Mouse (Mus musculus) liver, embryonic 14.5 days (tissue): ENCODE results near the gene Pinlyp. TPM values are rescaled to one million over a fixed set of nuclear protein-coding genes. Genes with fewer than 3 reads are reported as not detected.

Source experiments
- ATAC-seq: fragments of 200-750 bp; cut with Nextera tagmentation; 2 replicates; pipeline ENCODE4 v1.8.0; 2017; ENCODE audit warnings: moderate number of reproducible peaks, mild to moderate bottlenecking, moderate library complexity; ENCODE audit not compliant: insufficient read depth
- DNase-seq, 3 experiments: peaks; one replicate each; pipeline ENCODE4 v3.0.0-alpha.2; 2012 to 2013; ENCODE audit warnings: low read depth in 3 of 3, low spot score in 3 of 3
- H3K27ac ChIP-seq: fragments of 300-500 bp; sonication (generic); 2 replicates; pipeline ENCODE4 v1.5.1; 2014; ENCODE audit warnings: moderate library complexity, mild to moderate bottlenecking, control low read depth, inconsistent platforms
- H3K27me3 ChIP-seq: fragments of 300-500 bp; sonication (generic); 2 replicates; pipeline ENCODE4 v1.6.1; 2014; ENCODE audit warnings: mild to moderate bottlenecking, low read length, moderate library complexity; ENCODE audit not compliant: control insufficient read depth, insufficient read depth
- H3K36me3 ChIP-seq: fragments of 300-500 bp; sonication (generic); replicated peaks from 2 replicates; pipeline ENCODE4 v1.6.1; 2014; ENCODE audit warnings: low read depth; ENCODE audit not compliant: control insufficient read depth, insufficient read depth
- H3K4me1 ChIP-seq, 2 experiments: fragments of 200-500 bp in 1 of 2; fragments of 300-500 bp in 1 of 2; sonication (generic) in 1 of 2; replicated peaks; 2 replicates each; pipeline ENCODE4 v1.6.1; 2012 to 2014; ENCODE audit warnings: antibody characterized with exemption in 1 of 2, inconsistent platforms in 1 of 2, low read length in 1 of 2; ENCODE audit not compliant: control insufficient read depth in 2 of 2, insufficient read depth in 2 of 2
- H3K4me2 ChIP-seq: fragments of 300-500 bp; sonication (generic); 2 replicates; pipeline ENCODE4 v1.6.1; 2014; ENCODE audit warnings: low read depth, mild to moderate bottlenecking, control low read depth, moderate library complexity
- H3K4me3 ChIP-seq, 2 experiments: fragments of 200-500 bp in 1 of 2; fragments of 300-500 bp in 1 of 2; sonication (generic) in 1 of 2; 2 replicates each; pipeline ENCODE4 v1.5.1; 2012 to 2014; ENCODE audit warnings: low read depth in 2 of 2, low read length in 2 of 2, mild to moderate bottlenecking in 2 of 2, control low read depth in 1 of 2, inconsistent platforms in 1 of 2, moderate library complexity in 1 of 2; ENCODE audit not compliant: insufficient read depth in 1 of 2
- H3K9ac ChIP-seq: fragments of 300-500 bp; sonication (generic); replicated peaks from 2 replicates; pipeline ENCODE4 v1.6.1; 2014; ENCODE audit warnings: mild to moderate bottlenecking, control low read depth, moderate library complexity
- H3K9me3 ChIP-seq: fragments of 300-500 bp; sonication (generic); 2 replicates; pipeline ENCODE4 v1.6.1; 2016; ENCODE audit warnings: low read length, mixed read lengths; ENCODE audit not compliant: control insufficient read depth
- CTCF ChIP-seq: IDR thresholded peaks from 2 replicates; pipeline ENCODE4 v1.5.1; 2016; ENCODE audit warnings: antibody characterized with exemption, low read depth, control low read depth
- EP300 ChIP-seq: IDR thresholded peaks from 2 replicates; pipeline ENCODE4 v1.6.1; 2016; ENCODE audit warnings: antibody characterized with exemption, low read depth
- WGBS: fragments of 180-500 bp; shearing (Covaris S2); extraction: QIAGEN DNeasy Blood & Tissue Kit; methylation state at CpG from one replicate; pipeline ENCODE4 v1.1.7; 2014; ENCODE audit not compliant: insufficient replicate concordance; 5-methylcytosine and 5-hydroxymethylcytosine counted together
- polyA plus RNA-seq, 2 experiments: library from polyadenylated mRNA; depleted of rRNA in 1 of 2; stranded (reverse) in 1 of 2; unstranded in 1 of 2; fragments of >200 nt; fragmentation: Nextera tagmentation in 1 of 2; extraction: Ambion mirVana in 1 of 2; gene quantifications; 2 replicates each; pipeline versions ENCODE4 v1.2.1 to v1.2.3; 2012 to 2014

Gene Pinlyp
- polyA plus RNA-seq, 2 experiments = not detected

GRCm38 (mm10) chr7:24592163-24592562 is 46.2 kb upstream of the Pinlyp start:
- no peaks in the 10 kb centered on the region for H3K36me3 ChIP-seq
- ATAC-seq = no peak
- whole genome bisulfite sequencing = 45% methylated on average over 4 of the region's 4 CpGs
- peaks cover 20 to 40% of the 10 kb centered on the region in 2 experiments for H3K4me1 ChIP-seq
- TF ChIP-seq EP300 = no peak
- TF ChIP-seq CTCF = no peak
- DNase-seq = no peak
- H3K27ac ChIP-seq = peak overlapping the region; percentile 32
- H3K9me3 ChIP-seq = no peaks in the 10 kb centered on the region
- 0 out of 2 replicates have a peak overlapping the region, but pooled peaks have one; percentile 9 for H3K9ac ChIP-seq
- H3K4me2 ChIP-seq = peak overlapping the region; percentile 36
- H3K27me3 ChIP-seq = no peaks in the 10 kb centered on the region
- no peak overlapping the region for H3K4me3 ChIP-seq

- Histone ChIP-seq H3K4me1 (peaks cover 20 to 40% of the 10 kb centered on the region in 2 experiments), H3K4me3 (no peak overlapping the region), H3K36me3 (no peaks in the 10 kb centered on the region), H3K27me3 (no peaks in the 10 kb centered on the region), H3K4me2 (peak overlapping the region; percentile 36), H3K9me3 (no peaks in the 10 kb centered on the region), H3K9ac (no peak overlapping the region), H3K27ac (peak overlapping the region; percentile 32)
- TF ChIP-seq EP300 (peak; percentile 64), CTCF (peak; percentile 22; the same call in 1 of the 2 replicates)
- ATAC-seq = peak; percentile 72
- DNase-seq = peak; percentile 43 to 57 (median 44)
- WGBS = 23% methylated on average over 5 of the region's 5 CpGs
These were observed 45.8 kb upstream of the Pinlyp start for GRCm38 (mm10) chr7:24591735-24592134.

DNA sequence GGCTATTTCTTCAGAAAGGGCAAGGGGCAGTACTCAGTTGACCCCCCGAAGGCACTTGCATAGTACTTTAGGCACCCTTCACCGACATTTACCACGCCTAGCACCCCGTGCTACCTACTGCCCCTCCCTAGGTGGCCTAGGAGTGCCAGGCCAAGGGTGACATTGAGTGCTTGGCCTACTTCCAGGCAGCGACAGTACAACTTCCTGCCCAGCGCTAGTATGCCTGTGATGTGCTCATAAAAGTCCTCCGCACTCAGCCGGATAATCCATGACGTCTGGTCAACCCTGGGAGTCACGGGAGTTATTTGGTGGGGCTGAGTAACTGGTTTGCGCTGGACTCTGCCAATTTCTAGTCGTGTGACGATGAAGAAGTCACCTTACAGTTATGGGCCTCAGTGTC is 42.4 kb upstream of the Pinlyp start:
- DNase-seq (no peak), ATAC-seq (no peak)
- Histone ChIP-seq H3K27me3 (peaks cover 7% of the 10 kb centered on the region), H3K4me2 (no peak overlapping the region), H3K4me1 (peaks cover 18 to 29% of the 10 kb centered on the region in 2 experiments), H3K9ac (no peak overlapping the region), H3K27ac (no peak overlapping the region), H3K36me3 (no peaks in the 10 kb centered on the region), H3K4me3 (no peak overlapping the region), H3K9me3 (no peaks in the 10 kb centered on the region)
- WGBS = 65% methylated on average over 13 of the region's 13 CpGs
- no peak for TF ChIP-seq EP300
- TF ChIP-seq CTCF = no peak

DNA sequence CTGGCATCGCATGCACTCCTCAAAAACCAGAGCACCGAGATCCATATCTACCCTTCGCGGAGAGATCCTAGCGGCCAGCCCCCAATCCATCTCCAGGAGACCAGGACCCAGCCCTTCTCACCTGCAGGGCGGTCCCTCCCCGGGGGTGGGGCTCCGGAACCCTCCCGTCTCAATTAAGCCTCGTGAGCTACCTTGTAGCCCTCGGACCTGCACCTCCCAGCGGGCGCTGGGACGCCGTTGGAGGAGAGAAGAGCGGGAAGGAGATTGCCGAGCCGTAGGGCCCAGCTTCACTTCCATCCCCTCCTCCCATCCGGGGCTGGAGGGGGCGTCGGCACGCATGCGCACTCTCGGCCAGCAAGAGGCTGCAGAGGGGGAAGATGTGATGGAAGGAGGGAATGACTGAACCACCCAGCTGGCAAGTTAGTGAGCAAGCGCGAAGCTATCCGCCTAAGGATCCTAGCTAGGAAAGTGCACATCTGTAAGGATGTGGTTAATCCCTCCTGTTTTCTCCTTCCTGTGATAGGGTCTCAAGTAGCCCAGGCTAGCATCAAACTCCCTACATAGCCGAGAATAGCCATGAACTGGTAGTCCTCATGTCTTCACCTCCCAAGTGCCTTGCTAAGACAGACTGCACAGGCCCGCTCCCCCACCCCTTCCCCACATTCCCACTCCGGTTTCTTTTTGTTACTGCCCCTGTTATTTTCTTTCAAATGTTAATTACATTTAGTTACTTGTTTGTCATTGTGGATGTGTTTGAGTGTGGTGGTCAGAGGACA is 41.6 kb upstream of the Pinlyp start, which contains the start of the genes Ethe1 and Zfp575:
Gene Ethe1 (plus strand): TSS at position 214 of the 776 bp plus-strand sequence.
Gene Zfp575 (minus strand): TSS at position 312 of the 776 bp plus-strand sequence.
- peak within 1 kb of the TSS; percentile 48 for H3K4me2 ChIP-seq
- DNase-seq = no peak
- 11% methylated on average over 30 of the region's 30 CpGs for WGBS
- H3K4me1 ChIP-seq = peaks cover 10 to 21% of the 10 kb centered on the region in 2 experiments
- TF ChIP-seq EP300 (no peak), CTCF (no peak)
- H3K9ac ChIP-seq = no peak within 1 kb of the TSS
- no peak for ATAC-seq
- H3K36me3 ChIP-seq = no peaks in the 10 kb centered on the region
- H3K4me3 ChIP-seq = peak within 1 kb of the TSS; percentile 26 to 29
- no peaks in the 10 kb centered on the region for H3K9me3 ChIP-seq
- peaks cover 7% of the 10 kb centered on the region for H3K27me3 ChIP-seq
- no peak within 1 kb of the TSS for H3K27ac ChIP-seq

DNA sequence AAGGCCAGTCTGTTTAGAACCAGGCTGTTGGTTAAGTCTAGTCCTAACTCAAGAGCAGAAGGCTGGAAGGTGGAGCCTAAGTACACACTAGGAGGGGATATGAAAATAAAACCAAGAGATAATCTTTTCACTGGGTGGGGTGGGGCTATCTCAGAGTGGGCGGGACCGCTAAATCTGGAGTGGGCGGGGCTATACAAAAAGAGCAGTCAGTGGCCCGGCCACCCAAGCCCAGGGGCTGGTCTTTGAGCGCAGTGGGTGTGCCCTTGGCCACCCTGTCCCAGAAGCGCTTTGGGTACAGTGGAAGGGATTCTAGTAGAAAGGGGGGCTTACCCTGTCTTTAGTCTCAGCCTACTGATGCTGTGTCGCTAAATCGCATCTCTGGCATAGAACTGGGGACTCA is 40.9 kb upstream of the Pinlyp start:
- WGBS = 5% methylated on average over 8 of the region's 8 CpGs

More for the DNA sequence above, 40.9 kb upstream of the Pinlyp start:
- ATAC-seq (peak; percentile 72), DNase-seq (no peak)
- H3K9me3 ChIP-seq = no peaks in the 10 kb centered on the region
- H3K4me3 ChIP-seq = peak overlapping the region in 1 of 2 experiments; percentile 29; a peak in 1 of 4 replicates
- H3K27me3 ChIP-seq = peaks cover 7% of the 10 kb centered on the region
- peak overlapping the region; percentile 48 for H3K4me2 ChIP-seq
- TF ChIP-seq EP300 = no peak
- no peak for TF ChIP-seq CTCF
- H3K27ac ChIP-seq = no peak overlapping the region
- peaks cover 4 to 14% of the 10 kb centered on the region in 2 experiments for H3K4me1 ChIP-seq
- H3K36me3 ChIP-seq = no peaks in the 10 kb centered on the region
- no peak overlapping the region for H3K9ac ChIP-seq
